Mouse (Mus musculus) subcutaneous adipose tissue, adult 2 months (tissue): ENCODE data around the gene Sf1. TPM values are rescaled to one million over a fixed set of nuclear protein-coding genes. Genes with fewer than 3 reads are reported as not detected.

Experiments used
- polyA plus RNA-seq: library from polyadenylated mRNA; depleted of rRNA; stranded (reverse); fragments of >200 nt; gene quantifications from 2 replicates; pipeline ENCODE4 v1.2.3, GENCODE M21; 2012; ENCODE audit warnings: low replicate concordance; rRNA removed

The Sf1 gene
- 88.7 and 113 TPM in 2 replicates for polyA plus RNA-seq

DNA sequence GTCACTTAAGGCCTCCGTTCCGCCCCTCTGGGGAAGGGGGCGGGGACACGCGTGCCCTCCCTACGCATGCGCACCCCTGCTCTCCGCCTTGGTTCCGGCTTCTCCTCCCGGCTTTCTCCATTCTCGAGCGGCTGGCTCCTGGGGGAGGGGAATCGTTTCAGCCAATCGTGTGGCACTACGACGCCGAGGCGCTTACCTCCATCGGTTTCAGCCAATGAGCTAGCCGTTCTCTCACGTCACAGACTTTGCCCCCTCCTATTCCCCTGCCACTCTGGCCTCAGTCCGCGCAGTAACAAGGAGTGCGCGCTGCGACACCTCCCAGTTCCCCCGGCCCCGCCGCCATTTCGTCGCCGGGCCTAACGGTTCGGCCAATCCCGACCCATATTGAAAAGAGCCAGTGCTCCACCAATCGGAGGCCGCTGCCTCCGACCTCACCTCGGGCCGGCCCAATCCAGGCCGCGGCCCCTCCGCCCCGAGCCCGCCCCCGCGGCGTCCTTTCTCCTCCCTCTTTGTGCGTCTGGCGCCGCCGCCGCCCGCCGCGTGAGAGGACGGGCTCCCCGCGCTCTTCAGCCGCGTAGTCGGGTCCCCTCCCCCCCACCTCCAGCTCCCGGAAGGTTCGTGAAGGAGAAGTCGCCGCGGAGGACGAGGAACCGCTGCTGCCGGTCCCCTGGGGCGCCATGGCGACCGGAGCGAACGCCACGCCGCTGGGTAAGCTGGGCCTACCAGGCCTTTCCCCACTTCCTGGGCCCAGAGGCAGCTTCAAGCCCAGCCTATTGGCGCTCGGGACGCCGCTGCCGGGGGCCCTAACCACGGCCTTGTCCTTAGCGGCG is at the start of gene Sf1:
Sf1 (plus strand) TSS at position 280 of the 830 bp plus-strand sequence.

DNA sequence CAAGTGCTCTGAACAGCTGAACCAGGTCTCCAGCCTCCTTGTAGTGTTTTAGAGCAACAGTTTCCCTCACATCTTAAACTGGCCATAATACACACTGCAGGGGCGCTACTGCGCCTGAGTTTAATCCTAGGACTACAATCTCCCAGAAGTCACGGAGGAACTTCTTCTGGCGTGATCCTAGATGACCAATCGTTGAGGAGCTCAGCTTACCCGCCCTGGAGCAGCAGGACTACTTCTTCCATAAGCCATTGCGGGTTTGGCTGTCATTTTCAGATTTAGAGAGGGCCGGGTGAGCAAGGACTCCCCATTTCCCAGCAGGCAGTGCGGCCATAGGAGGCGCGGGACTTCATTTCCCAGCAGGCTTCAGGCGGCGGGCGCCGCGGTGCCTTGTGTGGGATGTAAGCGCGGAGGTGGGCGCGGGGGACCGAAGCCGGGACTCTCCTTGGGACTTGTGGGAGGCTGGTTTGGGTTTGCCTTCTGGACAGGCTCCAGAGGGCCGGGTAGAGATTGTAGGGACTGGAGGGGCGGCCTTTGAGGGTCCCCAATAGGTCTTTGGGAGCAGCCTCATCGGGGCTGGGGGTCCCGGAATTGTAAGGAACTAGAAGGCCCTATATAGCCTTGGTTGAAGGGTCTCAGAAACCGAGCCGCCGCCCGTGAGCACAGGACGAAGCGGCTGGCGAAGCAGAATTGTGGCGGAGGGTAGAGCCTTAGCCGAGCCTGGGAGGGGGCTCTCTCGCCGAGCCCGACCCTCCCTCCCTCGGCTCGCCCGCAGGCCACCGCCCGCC is 28.6 kb upstream of the Sf1 start, which contains the start of gene Men1:
Men1 (plus strand) TSS at position 307 of the 785 bp plus-strand sequence.

DNA sequence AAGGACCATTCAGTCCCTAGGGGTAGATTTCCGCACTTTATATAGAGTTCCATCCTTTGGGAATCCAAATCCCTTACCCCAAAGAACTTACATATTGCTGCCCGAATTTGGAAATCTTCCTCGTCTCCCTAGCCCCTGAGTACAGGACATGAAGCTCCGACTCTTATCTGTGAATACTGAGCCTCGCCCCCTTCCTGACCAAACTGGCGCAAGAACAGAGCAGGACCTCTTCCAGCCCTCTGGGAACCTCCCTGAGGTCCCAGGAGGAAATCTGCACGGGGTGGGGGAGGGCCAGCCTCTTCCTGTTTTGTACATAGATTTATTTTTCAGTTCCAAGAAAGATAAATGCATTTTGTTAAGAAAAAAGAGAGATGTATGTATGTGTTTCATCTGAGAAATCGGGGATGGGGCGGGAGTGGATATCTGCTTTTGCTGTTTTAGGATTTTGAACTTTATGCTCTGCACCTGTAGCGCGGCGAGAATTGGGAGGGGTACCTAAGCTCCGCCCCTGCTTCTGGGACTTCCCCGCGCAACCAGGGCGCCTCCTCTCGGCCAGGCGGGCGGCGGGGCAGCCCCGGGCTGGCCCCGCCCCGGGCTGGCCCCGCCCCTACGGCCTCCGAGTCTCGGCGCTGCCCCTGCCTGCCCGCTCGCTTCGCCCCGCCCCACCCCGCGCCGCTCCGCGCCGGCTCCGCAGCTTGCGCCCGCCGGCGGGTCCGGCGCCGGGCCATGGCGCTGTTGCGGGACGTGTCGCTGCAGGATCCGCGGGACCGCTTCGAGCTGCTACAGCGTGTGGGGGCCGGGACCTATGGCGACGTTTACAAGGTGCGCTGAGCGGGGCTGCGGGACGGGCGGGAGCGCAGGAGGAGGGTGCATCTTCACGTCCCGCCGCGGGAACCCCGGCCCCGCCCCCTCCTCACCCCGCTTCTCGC is 22.7 kb upstream of the Sf1 start, which contains the start of gene Map4k2:
Map4k2 (plus strand) TSS at position 612 of the 929 bp plus-strand sequence.

DNA sequence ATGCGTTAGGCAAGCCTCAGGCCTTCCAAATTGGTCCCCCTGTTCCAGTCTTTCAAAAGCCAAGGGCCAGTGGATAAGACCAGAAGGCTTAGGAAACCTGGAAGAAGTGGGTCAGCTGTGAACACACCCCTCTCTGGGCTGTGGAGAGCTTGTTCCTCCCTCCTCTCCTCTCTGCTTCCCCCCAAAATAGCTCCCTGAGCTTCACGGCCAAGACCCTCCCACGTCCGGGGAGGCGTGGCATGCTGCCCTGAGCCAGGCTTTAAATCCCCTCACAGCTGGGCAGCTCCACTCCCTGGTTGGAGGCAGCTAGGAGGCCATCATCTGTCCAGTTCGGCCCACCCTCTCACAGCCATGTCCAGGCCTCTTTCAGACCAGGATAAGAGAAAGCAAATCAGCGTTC is 20.6 kb downstream of the Sf1 start, which contains the start of gene Pygm:
Pygm (plus strand) TSS at position 272 of the 400 bp plus-strand sequence.

DNA sequence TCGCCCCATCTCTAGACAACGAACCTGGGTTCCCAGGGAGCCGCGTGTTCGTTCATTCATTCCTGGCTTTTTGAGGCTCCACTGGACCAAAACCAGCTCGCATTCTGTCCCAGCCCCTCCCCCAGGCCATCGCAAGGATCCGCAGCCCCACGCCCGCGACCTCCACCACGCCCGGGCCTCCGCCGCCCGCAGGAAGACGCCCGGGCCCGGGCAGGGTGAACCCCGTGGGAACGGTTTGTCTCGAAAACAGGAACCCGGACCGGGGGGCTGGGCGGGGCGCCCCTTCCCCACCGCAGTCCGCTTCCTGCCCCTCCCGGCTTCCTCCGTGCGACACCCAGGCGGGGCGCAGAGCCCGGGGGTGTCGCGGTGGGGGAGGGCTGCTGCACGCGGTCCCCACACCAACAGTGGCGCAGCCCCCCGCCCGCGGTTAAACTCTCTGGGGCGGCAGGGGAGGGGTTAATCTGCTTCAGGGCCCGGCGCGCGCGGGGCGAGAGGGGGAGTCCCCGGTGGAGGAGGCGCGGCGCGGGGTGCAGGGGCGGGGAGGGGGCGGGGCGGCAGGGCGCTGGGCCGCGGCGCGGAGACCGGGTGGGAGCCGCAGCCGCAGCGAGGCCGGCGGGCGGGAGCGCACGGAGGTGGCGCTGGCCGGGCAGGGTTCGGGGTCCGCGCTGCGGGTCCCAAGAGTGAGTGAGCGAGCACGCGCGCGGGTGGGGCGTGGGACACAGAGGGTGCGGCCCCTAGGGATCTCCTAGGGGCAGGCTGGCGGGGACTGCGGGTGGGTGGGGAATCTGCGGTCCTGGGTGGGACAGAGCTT is 36.0 kb downstream of the Sf1 start, which contains the start of gene Rasgrp2:
Rasgrp2 (plus strand) TSS at position 56 of the 811 bp plus-strand sequence.

DNA sequence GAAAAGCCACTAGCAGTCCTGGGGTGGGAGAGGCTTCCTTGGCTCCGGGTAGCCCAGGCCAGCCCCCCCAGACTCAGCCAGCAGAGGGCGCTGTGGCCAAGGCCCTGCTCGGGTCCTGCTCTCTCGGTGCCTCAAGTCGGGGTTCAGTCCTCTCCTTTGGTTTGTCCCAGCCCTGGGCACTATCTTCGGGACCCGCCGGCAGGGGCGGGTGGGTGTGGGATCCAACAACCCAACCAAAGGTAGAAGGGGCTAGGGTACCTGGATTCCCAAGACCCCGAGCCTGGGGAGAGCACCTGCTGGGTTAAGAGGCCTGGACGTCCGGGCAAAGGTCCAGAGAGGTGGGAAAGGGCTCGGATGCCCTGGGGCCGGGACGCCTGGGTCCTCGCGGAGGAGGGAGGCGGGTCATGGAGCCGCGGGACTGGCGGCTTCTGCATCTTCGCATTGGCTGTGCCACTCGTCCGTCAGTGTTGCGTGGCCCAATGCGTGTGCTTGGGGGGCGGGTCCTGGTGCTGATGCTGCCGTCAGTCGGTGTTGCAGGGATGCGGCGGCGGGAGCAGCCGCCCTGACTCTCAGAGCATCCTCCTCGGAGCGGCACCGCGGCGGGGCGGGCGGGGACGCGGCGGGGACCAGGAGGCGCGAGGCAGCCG is 54.9 kb downstream of the Sf1 start, which contains the start of gene Nrxn2:
Nrxn2 (plus strand) TSS at position 499 of the 647 bp plus-strand sequence.

Other genes with a start within 250 kb of the Sf1 start
- 19.6 and 37.2 TPM in 2 replicates for gene Sac3d1, start 245.0 kb upstream of the Sf1 start, polyA plus RNA-seq
- 31.6 and 42.5 TPM in 2 replicates for gene Snx15, start 235.4 kb upstream of the Sf1 start, polyA plus RNA-seq
- gene Batf2, start 222.7 kb upstream of the Sf1 start, polyA plus RNA-seq = 8.7 and 11.0 TPM in 2 replicates
- 139 and 178 TPM in 2 replicates for gene Arl2, start 222.1 kb upstream of the Sf1 start, polyA plus RNA-seq
- gene Majin, start 179.3 kb upstream of the Sf1 start, polyA plus RNA-seq = 0.26 and 0.46 TPM in 2 replicates
- gene Gpha2, start 137.3 kb upstream of the Sf1 start, polyA plus RNA-seq = 0.63 and 0.66 TPM in 2 replicates
- gene Ppp2r5b, start 127.8 kb upstream of the Sf1 start, polyA plus RNA-seq = 90.3 and 103 TPM in 2 replicates
- gene Atg2a, start 122.0 kb upstream of the Sf1 start, polyA plus RNA-seq = 38.8 and 43.8 TPM in 2 replicates
- gene Ehd1, start 87.0 kb upstream of the Sf1 start, polyA plus RNA-seq = 270 and 315 TPM in 2 replicates
- gene Cdc42bpg, start 57.2 kb upstream of the Sf1 start, polyA plus RNA-seq = 10.9 and 14.7 TPM in 2 replicates
- gene Men1, start 28.7 kb upstream of the Sf1 start, polyA plus RNA-seq = 41.0 and 72.1 TPM in 2 replicates
- 114 and 147 TPM in 2 replicates for gene Map4k2, start 22.6 kb upstream of the Sf1 start, polyA plus RNA-seq
- gene Pygm, start 20.7 kb downstream of the Sf1 start, polyA plus RNA-seq = 10.8 and 37.9 TPM in 2 replicates
- gene Rasgrp2, start 35.6 kb downstream of the Sf1 start, polyA plus RNA-seq = 130 and 352 TPM in 2 replicates
- 1.3 and 8.7 TPM in 2 replicates for gene Nrxn2, start 55.0 kb downstream of the Sf1 start, polyA plus RNA-seq
- gene Slc22a12, start 179.3 kb downstream of the Sf1 start, polyA plus RNA-seq = not detected in 2 replicates